11 mouse cellular contexts compared by ENCODE assay signal in genomic region chr11:87270958-87271357, GRCm38 (mm10).
DNase-seq lines count a peak whose midpoint lies in the region; ATAC-seq and TF ChIP-seq lines count a peak whose summit lies in the region.
"Had no signal": no experiment of that assay in that cellular context is flagged by ENCODE, and none has a peak within 500 bp of the region (broad histone marks: within the 10 kb centered on the region; RNA-seq: fewer than 3 reads in every experiment).

No protein-coding gene starts in this region.

- intact Hi-C loops in heart, adult 2 months (cut with DNase I): no loop called here

- H3K9ac ChIP-seq in heart, adult 2 months (ENCODE audit: low read depth, low read length): no peak overlapping the region
- no peak overlapping the region for H3K9ac ChIP-seq in hindbrain, embryonic 15.5 days
- H3K9ac ChIP-seq: liver, postnatal 0 days had no signal

- no peak for TF ChIP-seq CTCF in heart, adult 2 months (IDR thresholded peaks at IDR 0.05)
- no peak for TF ChIP-seq CTCF in thymus, adult 2 months (IDR thresholded peaks at IDR 0.05; ENCODE audit: borderline replicate concordance, control insufficient read depth, extremely low read depth, insufficient read depth, low read length, poor library complexity)

- H3K27ac ChIP-seq in heart, adult 2 months: no peak overlapping the region
- 0 out of 2 replicates have a peak overlapping the region, but pooled peaks have one; percentile 38 for H3K27ac ChIP-seq in hindbrain, embryonic 15.5 days (replicated peaks)
- no peak overlapping the region for H3K27ac ChIP-seq in thymus, adult 2 months (ENCODE audit: control insufficient read depth, insufficient read depth, low read length)

- no peak overlapping the region for H3K4me3 ChIP-seq in heart, adult 2 months
- no peak overlapping the region for H3K4me3 ChIP-seq in hindbrain, embryonic 15.5 days
- H3K4me3 ChIP-seq in thymus, adult 2 months (ENCODE audit: control insufficient read depth, insufficient read depth, low read length): no peak overlapping the region

- no peak for ATAC-seq in hindbrain, embryonic 15.5 days (ENCODE audit: low FRiP score, low read depth)
- ATAC-seq: liver, postnatal 0 days had no signal

- H3K79me2 ChIP-seq in heart, adult 2 months (replicated peaks; ENCODE audit: control insufficient read depth, insufficient read depth, low read length): no peaks in the 10 kb centered on the region

- no peaks in the 10 kb centered on the region for H3K27me3 ChIP-seq in heart, adult 2 months (ENCODE audit: control insufficient read depth, insufficient read depth, low read length)
- no peaks in the 10 kb centered on the region for H3K27me3 ChIP-seq in hindbrain, embryonic 15.5 days
- H3K27me3 ChIP-seq in thymus, adult 2 months (ENCODE audit: control insufficient read depth, insufficient read depth, low read length): no peaks in the 10 kb centered on the region

- DNase-seq in heart, adult 11 months: peak; percentile 34
- no peak for DNase-seq in heart, adult 2 months
- peak; percentile 69 to 72 for DNase-seq in right cerebral cortex, postnatal 10 days (ENCODE audit: low spot score in 2 of 2)
- no peak for DNase-seq in right cerebral cortex, postnatal 25 days
- peak; percentile 56 for DNase-seq in telencephalon, adult 2 months (ENCODE audit: low read depth, low spot score)
- no peak for DNase-seq in thymus, adult 2 months
- no peak for DNase-seq in embryo, embryonic 9.5 days (ENCODE audit: extremely low spot score)
- DNase-seq: adrenal gland, adult 2 months; cerebellum, adult 9-11 months; liver, postnatal 0 days had no signal

- no peak for TF ChIP-seq EP300 in heart, adult 2 months (IDR thresholded peaks at IDR 0.05; ENCODE audit: insufficient read depth, low read depth, low read length)

- no peak for TF ChIP-seq POLR2A in heart, adult 2 months (IDR thresholded peaks at IDR 0.05; ENCODE audit: insufficient read depth, low read depth, low read length)
- no peak for TF ChIP-seq POLR2A in thymus, adult 2 months (IDR thresholded peaks at IDR 0.05; ENCODE audit: control insufficient read depth, extremely low read depth, insufficient read depth, low read length, poor library complexity)

- H3K4me2 ChIP-seq in hindbrain, embryonic 15.5 days: no peak overlapping the region

- no peaks in the 10 kb centered on the region for H3K36me3 ChIP-seq in heart, adult 2 months (ENCODE audit: control insufficient read depth, insufficient read depth, low read length)
- H3K36me3 ChIP-seq in hindbrain, embryonic 15.5 days: no peaks in the 10 kb centered on the region
- no peaks in the 10 kb centered on the region for H3K36me3 ChIP-seq in thymus, adult 2 months (ENCODE audit: control insufficient read depth, insufficient read depth, low read length)

- H3K4me1 ChIP-seq in heart, adult 2 months (ENCODE audit: control insufficient read depth, insufficient read depth, low read length): no peaks in the 10 kb centered on the region
- H3K4me1 ChIP-seq in hindbrain, embryonic 15.5 days (replicated peaks): peaks cover 4% of the 10 kb centered on the region
- no peaks in the 10 kb centered on the region for H3K4me1 ChIP-seq in thymus, adult 2 months (replicated peaks; ENCODE audit: control insufficient read depth, insufficient read depth, low read length)

- H3K9me3 ChIP-seq in hindbrain, embryonic 15.5 days: no peaks in the 10 kb centered on the region

- WGBS in heart, adult 2 months: 55% methylated on average over 2 of the region's 2 CpGs
- 26% methylated on average over 2 of the region's 2 CpGs for WGBS in hindbrain, embryonic 15.5 days
- 69% methylated on average over 2 of the region's 2 CpGs for WGBS in thymus, adult 2 months

Comparison
In these comparisons a context has a peak if more than half of its experiments do, and no peak if none do; other contexts are left out.
1. DNase-seq: peak in heart, adult 11 months (single experiment), right cerebral cortex, postnatal 10 days (2 of 2) and telencephalon, adult 2 months (single experiment); none in heart, adult 2 months (0 of 2), right cerebral cortex, postnatal 25 days (single experiment), thymus, adult 2 months (single experiment) and embryo, embryonic 9.5 days (single experiment).